Mouse (Mus musculus) small intestine, adult 2 months (tissue): ENCODE results near the gene Cpsf6. TPM values are rescaled to one million over a fixed set of nuclear protein-coding genes. Genes with fewer than 3 reads are reported as not detected.

Source experiments
- H3K27ac ChIP-seq: fragments of 200-500 bp; 2 replicates; pipeline ENCODE4 v1.5.1; 2012; ENCODE audit warnings: low read depth, low read length, control low read depth, inconsistent platforms; ENCODE audit not compliant: insufficient read depth
- H3K27me3 ChIP-seq: fragments of 200-500 bp; 2 replicates; pipeline ENCODE4 v1.6.1; 2012; ENCODE audit warnings: mild to moderate bottlenecking, moderate library complexity, low read length, inconsistent platforms; ENCODE audit not compliant: control insufficient read depth, insufficient read depth
- H3K36me3 ChIP-seq: fragments of 200-500 bp; 2 replicates; pipeline ENCODE4 v1.6.1; 2012; ENCODE audit warnings: mild to moderate bottlenecking, low read length, control low read depth, inconsistent platforms; ENCODE audit not compliant: control insufficient read depth, insufficient read depth
- H3K4me1 ChIP-seq: fragments of 200-500 bp; 2 replicates; pipeline ENCODE4 v1.6.1; 2012; ENCODE audit warnings: low read length, inconsistent platforms, mixed read lengths; ENCODE audit not compliant: control insufficient read depth, insufficient read depth, insufficient read length
- H3K4me3 ChIP-seq: fragments of 200-500 bp; 2 replicates; pipeline ENCODE4 v1.5.1; 2012; ENCODE audit warnings: low read depth, mild to moderate bottlenecking, control low read depth, inconsistent platforms, low read length, moderate library complexity
- CTCF ChIP-seq: fragments of 200-500 bp; IDR thresholded peaks from 2 replicates; pipeline ENCODE4 v1.5.1; 2012; ENCODE audit warnings: low read depth, mild to moderate bottlenecking, control low read depth, inconsistent platforms, low read length, moderate library complexity, mixed read lengths; ENCODE audit not compliant: insufficient replicate concordance, insufficient read length; ENCODE audit errors: extremely low read depth
- POLR2A ChIP-seq: fragments of 200-500 bp; IDR thresholded peaks from 2 replicates; pipeline ENCODE4 v1.6.1; 2012; ENCODE audit warnings: low read depth, mild to moderate bottlenecking, control low read depth, inconsistent platforms, low read length, moderate library complexity
- WGBS: fragments of 180-500 bp; shearing (Covaris S2); methylation state at CpG from one replicate; pipeline ENCODE4 v1.1.7; 2018; 5-methylcytosine and 5-hydroxymethylcytosine counted together
- polyA plus RNA-seq: library from polyadenylated mRNA; depleted of rRNA; stranded (reverse); fragments of >200 nt; gene quantifications from 2 replicates; pipeline ENCODE4 v1.2.3, GENCODE M21; 2012; rRNA removed

The Cpsf6 gene
- polyA plus RNA-seq, 1 experiment: 36.6 TPM

GRCm38 (mm10) chr10:117312168-117312567, 67.6 kb downstream of the Cpsf6 start:
- no peaks in the 10 kb centered on the region for H3K4me1 ChIP-seq
- WGBS: 86% methylated on average over 8 of the region's 8 CpGs
- H3K36me3 ChIP-seq: no peaks in the 10 kb centered on the region
- no peak overlapping the region for H3K27ac ChIP-seq
- no peak for TF ChIP-seq CTCF
- TF ChIP-seq POLR2A: no peak
- no peaks in the 10 kb centered on the region for H3K27me3 ChIP-seq
- H3K4me3 ChIP-seq: no peak overlapping the region

GRCm38 (mm10) chr10:117304371-117304770, 75.4 kb downstream of the Cpsf6 start:
- H3K4me3 ChIP-seq: no peak overlapping the region
- H3K27me3 ChIP-seq: no peaks in the 10 kb centered on the region
- H3K36me3 ChIP-seq: no peaks in the 10 kb centered on the region
- no peaks in the 10 kb centered on the region for H3K4me1 ChIP-seq
- no peak overlapping the region for H3K27ac ChIP-seq
- TF ChIP-seq CTCF (no peak), POLR2A (no peak)
- WGBS: 84% methylated on average over 5 of the region's 5 CpGs

- Histone ChIP-seq H3K36me3 (no peaks in the 10 kb centered on the region), H3K4me1 (no peaks in the 10 kb centered on the region), H3K27ac (no peak overlapping the region), H3K27me3 (no peaks in the 10 kb centered on the region), H3K4me3 (no peak overlapping the region)
- WGBS: 66% methylated on average over 1 of the region's 1 CpGs
- TF ChIP-seq POLR2A (no peak), CTCF (no peak)
Measured at GRCm38 (mm10) chr10:117301688-117302087, 78.1 kb downstream of the Cpsf6 start.

GRCm38 (mm10) chr10:117299901-117300520, 79.8 kb downstream of the Cpsf6 start:
- H3K27ac ChIP-seq: no peak overlapping the region
- H3K4me1 ChIP-seq: no peaks in the 10 kb centered on the region
- H3K4me3 ChIP-seq: no peak overlapping the region
- TF ChIP-seq POLR2A (no peak), CTCF (no peak)
- WGBS: 43% methylated on average over 5 of the region's 5 CpGs
- H3K27me3 ChIP-seq: no peaks in the 10 kb centered on the region
- no peaks in the 10 kb centered on the region for H3K36me3 ChIP-seq

- Histone ChIP-seq H3K4me1 (no peaks in the 10 kb centered on the region), H3K27ac (no peak overlapping the region), H3K27me3 (no peaks in the 10 kb centered on the region), H3K36me3 (no peaks in the 10 kb centered on the region), H3K4me3 (no peak overlapping the region)
- TF ChIP-seq POLR2A (no peak), CTCF (no peak)
- WGBS: 57% methylated on average over 4 of the region's 4 CpGs
Measured at GRCm38 (mm10) chr10:117299106-117299505, 80.7 kb downstream of the Cpsf6 start.

GRCm38 (mm10) chr10:117298336-117298735, 81.5 kb downstream of the Cpsf6 start:
- Histone ChIP-seq H3K4me3 (no peak overlapping the region), H3K27me3 (no peaks in the 10 kb centered on the region), H3K4me1 (no peaks in the 10 kb centered on the region), H3K27ac (no peak overlapping the region), H3K36me3 (no peaks in the 10 kb centered on the region)
- no peak for TF ChIP-seq CTCF
- no peak for TF ChIP-seq POLR2A
- 87% methylated on average over 6 of the region's 6 CpGs for WGBS

Other genes with a start within 250 kb of the Cpsf6 start
- gene Frs2, start 231.5 kb downstream of the Cpsf6 start, polyA plus RNA-seq: 2.4 and 4.4 TPM in 2 replicates
- gene Yeats4, start 155.5 kb downstream of the Cpsf6 start, polyA plus RNA-seq: 9.5 and 22.5 TPM in 2 replicates
- not detected in 2 replicates for gene 9530003J23Rik, start 141.3 kb downstream of the Cpsf6 start, polyA plus RNA-seq
- 70.0 and 102 TPM in 2 replicates for gene Lyz2, start 97.7 kb downstream of the Cpsf6 start, polyA plus RNA-seq
- gene Lyz1, start 87.1 kb downstream of the Cpsf6 start, polyA plus RNA-seq: 812 and 3,211 TPM in 2 replicates
- 3.1 and 13.8 TPM in 2 replicates for gene Cpm, start 249.5 kb upstream of the Cpsf6 start, polyA plus RNA-seq